Mouse (Mus musculus): ENCODE results near the gene Sik2.

Sik2 gene

GRCm38 (mm10) chr9:50877431-50877830 lies 131.4 kb downstream of the Sik2 start:
- Histone ChIP-seq H3K27me3 (ENCODE audit: insufficient read depth, low read length) (no peaks in the 10 kb centered on the region), H3K9me3 (ENCODE audit: low read length) (no peaks in the 10 kb centered on the region), H3K4me1 (replicated peaks; ENCODE audit: low read depth, low read length) (peaks cover 1% of the 10 kb centered on the region), H3K36me3 (ENCODE audit: insufficient read depth, low read length) (peaks cover 94% of the 10 kb centered on the region), H3K4me3 (replicated peaks; ENCODE audit: low read length) (no peak overlapping the region)
- no peak for TF ChIP-seq NANOG (IDR thresholded peaks at IDR 0.05; ENCODE audit: borderline replicate concordance, low read length)
- no peak for TF ChIP-seq POU5F1 (IDR thresholded peaks at IDR 0.05; ENCODE audit: borderline replicate concordance, low read length)
- TF ChIP-seq CTCF (conservative IDR thresholded peaks at IDR 0.05; ENCODE audit: low read length): no peak

- Histone ChIP-seq H3K4me3 (replicated peaks; ENCODE audit: low read length) (no peak overlapping the region), H3K36me3 (ENCODE audit: insufficient read depth, low read length) (peaks cover 86% of the 10 kb centered on the region), H3K4me1 (replicated peaks; ENCODE audit: low read depth, low read length) (no peaks in the 10 kb centered on the region), H3K27me3 (ENCODE audit: insufficient read depth, low read length) (no peaks in the 10 kb centered on the region), H3K9me3 (ENCODE audit: low read length) (no peaks in the 10 kb centered on the region)
- no peak for TF ChIP-seq NANOG (IDR thresholded peaks at IDR 0.05; ENCODE audit: borderline replicate concordance, low read length)
- no peak for TF ChIP-seq POU5F1 (IDR thresholded peaks at IDR 0.05; ENCODE audit: borderline replicate concordance, low read length)
- TF ChIP-seq CTCF (conservative IDR thresholded peaks at IDR 0.05; ENCODE audit: low read length): no peak
These were observed 132.6 kb downstream of the Sik2 start for GRCm38 (mm10) chr9:50876287-50876686.

- H3K4me3 ChIP-seq (replicated peaks; ENCODE audit: low read length): no peak overlapping the region
- no peaks in the 10 kb centered on the region for H3K9me3 ChIP-seq (ENCODE audit: low read length)
- H3K36me3 ChIP-seq (ENCODE audit: insufficient read depth, low read length): peaks cover 86% of the 10 kb centered on the region
- H3K4me1 ChIP-seq (replicated peaks; ENCODE audit: low read depth, low read length): no peaks in the 10 kb centered on the region
- H3K27me3 ChIP-seq (ENCODE audit: insufficient read depth, low read length): no peaks in the 10 kb centered on the region
- TF ChIP-seq NANOG (IDR thresholded peaks at IDR 0.05; ENCODE audit: borderline replicate concordance, low read length) (no peak), CTCF (conservative IDR thresholded peaks at IDR 0.05; ENCODE audit: low read length) (no peak), POU5F1 (IDR thresholded peaks at IDR 0.05; ENCODE audit: borderline replicate concordance, low read length) (no peak)
These were observed 133.4 kb downstream of the Sik2 start for GRCm38 (mm10) chr9:50875470-50875869.

GRCm38 (mm10) chr9:50874031-50874430 lies 134.8 kb downstream of the Sik2 start:
- no peak overlapping the region for H3K4me3 ChIP-seq (replicated peaks; ENCODE audit: low read length)
- no peaks in the 10 kb centered on the region for H3K27me3 ChIP-seq (ENCODE audit: insufficient read depth, low read length)
- H3K36me3 ChIP-seq (ENCODE audit: insufficient read depth, low read length): peaks cover 82% of the 10 kb centered on the region
- no peaks in the 10 kb centered on the region for H3K9me3 ChIP-seq (ENCODE audit: low read length)
- TF ChIP-seq POU5F1 (IDR thresholded peaks at IDR 0.05; ENCODE audit: borderline replicate concordance, low read length) (no peak), CTCF (conservative IDR thresholded peaks at IDR 0.05; ENCODE audit: low read length) (no peak), NANOG (IDR thresholded peaks at IDR 0.05; ENCODE audit: borderline replicate concordance, low read length) (no peak)
- no peaks in the 10 kb centered on the region for H3K4me1 ChIP-seq (replicated peaks; ENCODE audit: low read depth, low read length)

- peaks cover 82% of the 10 kb centered on the region for H3K36me3 ChIP-seq (ENCODE audit: insufficient read depth, low read length)
- H3K9me3 ChIP-seq (ENCODE audit: low read length): no peaks in the 10 kb centered on the region
- H3K27me3 ChIP-seq (ENCODE audit: insufficient read depth, low read length): no peaks in the 10 kb centered on the region
- TF ChIP-seq POU5F1 (IDR thresholded peaks at IDR 0.05; ENCODE audit: borderline replicate concordance, low read length) (no peak), NANOG (IDR thresholded peaks at IDR 0.05; ENCODE audit: borderline replicate concordance, low read length) (no peak), CTCF (conservative IDR thresholded peaks at IDR 0.05; ENCODE audit: low read length) (no peak)
- H3K4me1 ChIP-seq (replicated peaks; ENCODE audit: low read depth, low read length): no peaks in the 10 kb centered on the region
- no peak overlapping the region for H3K4me3 ChIP-seq (replicated peaks; ENCODE audit: low read length)
These were observed 135.7 kb downstream of the Sik2 start for GRCm38 (mm10) chr9:50873210-50873609.

GRCm38 (mm10) chr9:50868182-50868581 lies 140.7 kb downstream of the Sik2 start:
- TF ChIP-seq POU5F1 (IDR thresholded peaks at IDR 0.05; ENCODE audit: borderline replicate concordance, low read length) (no peak), NANOG (IDR thresholded peaks at IDR 0.05; ENCODE audit: borderline replicate concordance, low read length) (no peak), CTCF (conservative IDR thresholded peaks at IDR 0.05; ENCODE audit: low read length) (no peak)
- no peaks in the 10 kb centered on the region for H3K9me3 ChIP-seq (ENCODE audit: low read length)
- peaks cover 12% of the 10 kb centered on the region; the same call in 1 of the 2 replicates for H3K4me1 ChIP-seq (replicated peaks; ENCODE audit: low read depth, low read length)
- H3K36me3 ChIP-seq (ENCODE audit: insufficient read depth, low read length): peaks cover 85% of the 10 kb centered on the region
- no peak overlapping the region for H3K4me3 ChIP-seq (replicated peaks; ENCODE audit: low read length)
- no peaks in the 10 kb centered on the region for H3K27me3 ChIP-seq (ENCODE audit: insufficient read depth, low read length)

- H3K27me3 ChIP-seq (ENCODE audit: insufficient read depth, low read length): no peaks in the 10 kb centered on the region
- peaks cover 12% of the 10 kb centered on the region; the same call in 1 of the 2 replicates for H3K4me1 ChIP-seq (replicated peaks; ENCODE audit: low read depth, low read length)
- peaks cover 88% of the 10 kb centered on the region for H3K36me3 ChIP-seq (ENCODE audit: insufficient read depth, low read length)
- H3K4me3 ChIP-seq (replicated peaks; ENCODE audit: low read length): no peak overlapping the region
- no peak for TF ChIP-seq CTCF (conservative IDR thresholded peaks at IDR 0.05; ENCODE audit: low read length)
- no peak for TF ChIP-seq POU5F1 (IDR thresholded peaks at IDR 0.05; ENCODE audit: borderline replicate concordance, low read length)
- TF ChIP-seq NANOG (IDR thresholded peaks at IDR 0.05; ENCODE audit: borderline replicate concordance, low read length): no peak
- no peaks in the 10 kb centered on the region for H3K9me3 ChIP-seq (ENCODE audit: low read length)
These were observed 141.9 kb downstream of the Sik2 start for GRCm38 (mm10) chr9:50867015-50867414.

GRCm38 (mm10) chr9:50865803-50866202 lies 143.1 kb downstream of the Sik2 start:
- H3K4me3 ChIP-seq (replicated peaks; ENCODE audit: low read length): no peak overlapping the region
- H3K9me3 ChIP-seq (ENCODE audit: low read length): no peaks in the 10 kb centered on the region
- H3K4me1 ChIP-seq (replicated peaks; ENCODE audit: low read depth, low read length): peaks cover 12% of the 10 kb centered on the region; the same call in 1 of the 2 replicates
- H3K36me3 ChIP-seq (ENCODE audit: insufficient read depth, low read length): peaks cover 95% of the 10 kb centered on the region
- H3K27me3 ChIP-seq (ENCODE audit: insufficient read depth, low read length): no peaks in the 10 kb centered on the region
- TF ChIP-seq POU5F1 (IDR thresholded peaks at IDR 0.05; ENCODE audit: borderline replicate concordance, low read length) (no peak), CTCF (conservative IDR thresholded peaks at IDR 0.05; ENCODE audit: low read length) (no peak), NANOG (IDR thresholded peaks at IDR 0.05; ENCODE audit: borderline replicate concordance, low read length) (no peak)

- TF ChIP-seq CTCF (conservative IDR thresholded peaks at IDR 0.05; ENCODE audit: low read length) (no peak), NANOG (IDR thresholded peaks at IDR 0.05; ENCODE audit: borderline replicate concordance, low read length) (no peak), POU5F1 (IDR thresholded peaks at IDR 0.05; ENCODE audit: borderline replicate concordance, low read length) (no peak)
- peaks cover 95% of the 10 kb centered on the region for H3K36me3 ChIP-seq (ENCODE audit: insufficient read depth, low read length)
- no peak overlapping the region for H3K4me3 ChIP-seq (replicated peaks; ENCODE audit: low read length)
- peaks cover 12% of the 10 kb centered on the region; the same call in 1 of the 2 replicates for H3K4me1 ChIP-seq (replicated peaks; ENCODE audit: low read depth, low read length)
- no peaks in the 10 kb centered on the region for H3K9me3 ChIP-seq (ENCODE audit: low read length)
- no peaks in the 10 kb centered on the region for H3K27me3 ChIP-seq (ENCODE audit: insufficient read depth, low read length)
These were observed 144.0 kb downstream of the Sik2 start for GRCm38 (mm10) chr9:50864877-50865276.
